Mouse (Mus musculus): ENCODE results near the gene Hps3. TPM values are rescaled to one million over a fixed set of nuclear protein-coding genes. Genes with fewer than 3 reads are reported as not detected.

The Hps3 gene
- polyA plus RNA-seq (2021; fragmentation: Nextera tagmentation) = 6.5 and 7.6 TPM in 2 replicates
- long read RNA-seq, experiment 1, full-length matches to known transcripts = 3 of 10 reads
- long read RNA-seq, experiment 1, partial matches to known transcripts = 4 of 10 reads
- long read RNA-seq, experiment 1, other reads (novel, unspliced or antisense) = 3 of 10 reads
- long read RNA-seq, experiment 2, full-length matches to known transcripts = 37 of 58 reads
- long read RNA-seq, experiment 2, partial matches to known transcripts = 6 of 58 reads
- long read RNA-seq, experiment 2, other reads (novel, unspliced or antisense) = 15 of 58 reads

GRCm38 (mm10) chr3:20034719-20035404 lies at the start of gene Hps3:
TSS of gene Hps3 (minus strand) at chr3:20035315.

GRCm38 (mm10) chr3:20057306-20058196 lies 22.4 kb upstream of the Hps3 start, which contains the start of gene Hltf:
TSS of gene Hltf (plus strand) at chr3:20057811.

GRCm38 (mm10) chr3:19956885-19957284 lies 78.2 kb downstream of the Hps3 start, which contains the start of gene Cp:
TSS of gene Cp (plus strand) at chr3:19957054.

Other genes starting within 250 kb of the Hps3 start
- gene Cp, start 78.3 kb downstream of the Hps3 start, polyA plus RNA-seq (2021; fragmentation: Nextera tagmentation) = 2.2 and 3.0 TPM in 2 replicates
- 10.4 and 12.9 TPM in 2 replicates for gene Hltf, start 22.5 kb upstream of the Hps3 start, polyA plus RNA-seq (2021; fragmentation: Nextera tagmentation)
- 70.8 and 82.2 TPM in 2 replicates for gene Gyg, start 120.0 kb upstream of the Hps3 start, polyA plus RNA-seq (2021; fragmentation: Nextera tagmentation)
- gene Cpa3, start 206.9 kb upstream of the Hps3 start, polyA plus RNA-seq (2021; fragmentation: Nextera tagmentation) = 0.09 TPM in 1 of 2 replicates, not detected in the other
- gene Cpb1, start 240.4 kb upstream of the Hps3 start, polyA plus RNA-seq (2021; fragmentation: Nextera tagmentation) = 0.05 and 0.08 TPM in 2 replicates